Mouse (Mus musculus) adrenal gland (tissue): Measurements from ENCODE around the gene Vps29.

ENCODE experiments used
- intact Hi-C: fragments of 180-260 bp; cut with DNase I; formaldehyde crosslinking; loops from one replicate; pipeline ENCODE4 v1.15.1; 2025

The Vps29 gene

DNA sequence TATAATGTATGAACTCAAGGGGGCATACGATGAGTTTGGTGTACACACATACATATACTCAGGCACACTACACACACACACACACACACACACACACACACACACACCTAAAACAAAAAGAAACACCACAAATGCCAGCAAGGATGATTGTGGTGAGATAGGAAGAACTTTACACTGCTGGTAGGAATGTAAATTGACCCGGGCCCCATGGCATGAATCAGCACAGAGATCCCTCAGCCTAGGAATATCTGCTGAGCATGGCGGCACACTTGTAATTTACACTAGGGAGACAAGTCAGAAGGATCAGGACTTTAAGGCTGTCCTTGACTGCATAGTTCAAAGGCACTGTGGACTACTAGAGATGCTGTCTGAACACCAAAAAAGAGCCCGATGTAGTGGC is 23.9 kb upstream of the Vps29 start:
- intact Hi-C loops: no loop called here

DNA sequence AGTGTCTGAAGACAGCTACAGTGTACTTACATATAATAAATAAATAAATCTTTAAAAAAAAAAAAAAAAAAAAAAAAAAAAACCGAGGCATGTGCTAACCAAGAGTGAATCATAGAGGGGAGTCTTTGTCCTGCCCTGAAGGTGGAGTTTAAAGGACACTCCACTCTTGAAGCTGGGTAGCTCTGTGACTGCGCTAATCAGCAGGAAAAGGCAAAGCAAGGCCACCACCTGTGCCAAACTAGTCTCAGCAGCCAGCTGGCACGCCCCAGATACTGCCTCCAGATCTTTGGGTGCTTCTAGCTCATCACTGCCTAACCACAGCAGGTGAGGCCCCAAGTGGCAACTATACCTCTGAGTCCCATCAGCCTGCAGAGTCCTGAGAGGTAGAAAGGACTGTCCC is 19.5 kb upstream of the Vps29 start:
- intact Hi-C loops: no loop called here

DNA sequence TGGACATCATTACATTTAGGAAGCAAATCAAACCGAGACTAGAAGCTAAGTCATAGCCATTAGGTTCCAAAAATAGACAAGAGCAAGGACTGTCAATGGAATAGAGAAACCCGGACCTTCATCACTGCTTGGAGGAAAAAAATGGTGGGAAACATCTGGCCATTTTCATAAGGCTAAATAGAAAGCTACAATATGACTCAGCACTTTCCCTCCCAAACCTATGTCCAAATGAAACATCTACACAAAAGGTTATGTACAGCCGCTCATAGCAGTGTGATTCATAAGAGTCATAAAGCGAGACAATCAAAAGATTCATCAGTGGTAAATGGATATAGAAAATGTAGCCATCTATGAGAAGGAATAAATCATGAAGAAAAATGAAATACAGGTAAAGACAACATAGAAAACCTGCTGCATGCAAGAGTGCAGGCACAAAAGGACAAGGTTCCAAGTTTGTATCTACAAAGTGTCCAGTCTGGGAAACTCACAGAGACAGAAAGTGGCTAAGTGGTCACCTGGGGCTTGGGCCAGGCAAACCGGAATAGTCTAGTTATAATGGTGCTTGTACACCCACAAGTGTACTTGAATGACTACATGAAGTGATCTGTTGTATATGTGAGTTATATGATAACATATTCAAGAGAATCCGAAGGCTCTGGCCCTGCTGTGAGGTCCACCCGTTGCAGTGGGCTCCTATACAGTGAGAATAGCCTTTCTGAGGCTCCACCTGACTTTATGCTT is 17.4 kb upstream of the Vps29 start:
- intact Hi-C loops: no loop called here

DNA sequence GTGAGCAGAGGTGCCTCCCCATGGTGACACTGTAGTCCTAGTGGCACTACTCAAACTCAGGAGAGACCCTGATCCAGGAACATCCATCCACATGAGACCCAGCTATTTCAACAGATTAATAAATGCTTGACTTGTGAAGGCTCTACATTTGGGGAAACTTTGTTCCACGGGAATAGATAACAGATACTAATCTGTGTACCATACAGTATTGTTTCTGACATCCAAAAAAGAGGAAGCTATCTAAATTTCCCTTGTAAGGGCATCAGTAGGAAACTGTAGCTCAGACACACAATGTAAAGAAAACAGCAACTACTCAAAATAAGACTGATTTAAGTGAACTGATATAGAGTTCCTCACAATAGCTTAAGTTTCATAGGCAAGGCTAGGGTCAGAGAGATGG is 11.3 kb upstream of the Vps29 start:
- intact Hi-C loops: loop anchor here (2.0 to 5.0 kb wide), 2 partner anchors 74 to 226 kb away; no protein-coding TSS in a partner anchor

DNA sequence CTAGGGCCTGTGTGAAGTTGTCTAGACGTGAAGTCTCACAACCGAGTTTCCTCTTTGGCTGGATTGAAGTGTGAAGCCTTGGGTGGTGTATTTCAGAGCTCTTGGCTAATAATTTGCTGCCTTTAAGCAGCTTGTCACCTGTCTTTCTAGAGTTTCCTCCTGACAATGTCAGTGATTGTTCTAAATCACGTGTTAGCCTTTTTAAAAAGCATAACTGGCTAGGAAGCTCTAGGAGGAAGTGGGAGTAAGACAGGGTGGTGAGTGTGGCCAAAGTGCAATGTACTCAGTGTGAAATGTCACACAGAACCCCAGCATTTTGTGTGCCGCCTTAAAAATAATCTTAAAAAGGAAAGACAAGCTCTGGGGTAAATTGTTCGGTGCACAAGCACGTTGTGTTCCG is 10.4 kb upstream of the Vps29 start:
- intact Hi-C loops: loop anchor here (2.0 to 5.0 kb wide), 2 partner anchors 75 to 226 kb away; no protein-coding TSS in a partner anchor

DNA sequence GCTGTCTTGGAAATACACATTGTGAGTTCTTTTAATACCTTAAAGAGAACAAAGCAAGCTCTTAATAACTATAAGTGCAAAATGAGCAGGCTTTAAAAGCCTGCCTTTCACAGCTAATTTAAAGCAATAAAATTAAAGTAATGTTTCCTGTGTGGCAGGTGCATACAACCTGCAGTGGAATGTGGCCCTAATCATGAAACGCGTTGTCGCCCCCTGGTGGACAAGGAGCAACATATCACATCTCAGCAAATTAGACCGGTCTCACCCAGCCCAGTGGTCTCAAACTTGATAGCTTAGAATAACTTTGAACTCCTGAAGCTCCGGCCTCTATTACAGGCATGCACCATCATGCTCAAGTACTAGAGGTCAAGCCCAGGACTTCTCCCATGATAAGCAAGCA is 9.9 kb upstream of the Vps29 start:
- intact Hi-C loops: loop anchor here (5.0 kb wide), 1 partner anchor 227 kb away; no protein-coding TSS in a partner anchor

DNA sequence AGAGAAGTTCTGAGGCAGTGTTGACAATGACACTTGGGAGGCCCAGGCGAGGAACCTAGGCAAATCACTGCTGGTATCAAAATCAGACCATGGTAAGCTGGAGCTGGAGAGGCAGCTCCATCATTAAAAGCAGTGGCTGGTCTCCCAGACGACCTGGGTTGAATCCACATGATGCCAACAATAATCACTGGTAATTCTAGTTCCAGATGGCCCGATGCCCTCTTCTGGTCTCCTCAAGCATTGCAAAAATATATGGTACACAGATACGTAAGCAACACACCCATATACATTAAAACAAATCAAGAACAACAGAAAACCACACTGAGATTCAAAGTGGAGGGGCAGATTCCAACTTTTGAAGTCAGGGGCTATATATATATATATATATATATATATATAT is 8.4 kb upstream of the Vps29 start:
- intact Hi-C loops: no loop called here

DNA sequence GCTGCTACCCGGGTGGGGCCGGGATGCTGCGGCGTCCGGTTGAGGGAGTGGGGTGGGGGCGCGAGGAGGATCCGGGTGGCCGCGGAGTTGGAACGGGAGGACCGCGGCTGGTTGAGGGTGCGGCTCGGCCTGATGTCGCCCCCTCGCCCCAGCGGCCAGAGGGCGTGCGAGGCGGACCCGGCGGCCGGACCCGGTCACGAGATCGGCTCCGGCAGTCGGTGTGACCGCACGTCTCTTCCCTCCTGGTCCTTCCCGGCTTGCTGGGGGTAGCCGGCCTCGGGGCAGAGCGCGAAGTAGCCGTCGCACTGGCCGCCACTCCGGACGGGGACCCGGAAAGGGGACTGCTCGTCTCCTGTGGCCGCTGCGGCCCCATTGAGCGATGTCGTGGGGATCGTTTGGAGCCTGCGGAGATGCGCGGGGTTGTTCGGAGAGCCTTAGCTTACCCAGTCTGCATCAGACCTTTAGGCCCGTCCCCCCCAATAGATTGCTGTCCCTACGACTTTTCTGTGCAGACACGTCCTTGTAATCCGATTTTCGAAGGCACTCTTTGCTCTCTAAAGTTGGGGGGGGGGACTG is 411 bp downstream of the Vps29 start:
- intact Hi-C loops: no loop called here

DNA sequence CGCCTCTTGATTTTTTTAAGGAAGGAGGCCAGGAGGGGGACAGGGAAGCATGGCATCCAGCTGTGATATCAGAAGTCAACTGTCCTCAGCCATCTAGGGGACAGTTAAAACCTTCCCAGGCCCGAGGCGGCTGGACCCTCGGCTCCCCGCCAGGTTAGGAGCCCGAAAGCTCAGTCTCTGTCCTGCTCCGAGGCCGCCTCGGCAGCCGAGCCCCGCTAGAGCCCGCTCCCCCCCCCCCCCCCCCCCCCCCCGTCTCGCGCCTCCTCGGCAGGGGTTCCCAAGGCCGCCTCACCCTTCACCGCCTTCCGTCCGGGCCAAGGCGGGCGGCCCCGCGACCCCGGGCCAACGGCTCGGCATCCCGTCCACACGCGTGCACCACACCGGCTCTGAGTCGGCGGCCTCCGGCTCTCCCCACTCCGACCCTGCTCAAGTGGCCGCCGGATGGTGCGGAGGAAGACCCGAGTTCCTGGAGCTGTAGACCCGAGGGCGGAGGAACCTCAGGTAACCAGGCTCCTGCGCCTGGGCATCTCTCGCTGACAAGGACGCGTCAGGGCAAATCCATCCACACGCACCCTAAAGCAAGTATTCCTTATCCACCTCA is 17.5 kb downstream of the Vps29 start, which contains the start of gene Gpn3:
Gene Gpn3 (plus strand): TSS at position 286 of the 601 bp plus-strand sequence.
- intact Hi-C loops: no loop called here

DNA sequence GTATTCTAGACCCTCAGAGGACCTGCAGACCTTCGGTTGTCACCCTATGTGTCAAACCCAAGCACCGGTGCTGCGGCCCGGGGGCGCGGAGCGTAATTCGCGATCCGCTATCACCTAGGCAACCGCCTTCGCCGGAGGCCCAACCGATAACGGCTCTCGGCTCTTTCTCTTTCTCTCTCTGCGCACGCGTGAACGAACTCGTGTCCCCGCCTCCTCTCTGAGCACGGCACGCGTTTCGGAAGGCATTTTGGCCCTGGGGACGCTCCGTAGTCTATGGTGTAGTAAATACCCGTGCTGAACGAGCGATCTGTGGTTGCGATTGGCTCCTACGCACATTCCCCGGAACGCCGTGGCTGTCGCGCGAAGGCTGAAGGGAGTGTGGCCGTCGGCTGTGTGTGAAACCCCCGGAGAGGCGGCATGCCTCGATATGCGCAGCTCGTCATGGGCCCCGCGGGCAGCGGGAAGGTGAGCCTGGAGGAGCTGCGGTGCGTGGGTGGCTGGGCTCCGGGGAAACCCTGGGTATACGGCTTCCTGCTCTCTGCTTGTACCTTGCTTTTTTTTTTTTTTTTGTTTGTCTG is 18.1 kb downstream of the Vps29 start, which contains the start of gene Fam216a:
Gene Fam216a (minus strand): TSS at position 173 of the 578 bp plus-strand sequence.
- intact Hi-C loops: no loop called here

DNA sequence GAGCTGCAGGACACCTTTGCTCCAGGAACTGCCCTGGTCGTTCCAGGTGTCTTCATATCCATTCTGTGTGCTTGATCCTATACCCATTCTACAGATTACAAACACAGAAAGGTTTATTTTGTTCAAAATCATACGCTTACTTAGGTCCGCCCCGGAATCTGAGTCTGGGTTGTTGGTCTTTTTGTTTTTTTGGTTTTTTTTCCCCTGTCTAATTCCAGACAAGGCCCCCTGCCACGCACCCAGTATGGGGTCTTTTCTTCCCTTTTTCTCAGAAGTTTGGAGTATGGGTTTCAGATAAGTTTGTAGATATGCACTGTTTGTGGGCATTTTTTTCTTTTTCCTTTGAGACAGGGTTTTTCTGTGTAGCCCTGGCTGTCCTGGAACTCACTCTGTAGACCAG is 18.7 kb downstream of the Vps29 start:
- intact Hi-C loops: no loop called here

DNA sequence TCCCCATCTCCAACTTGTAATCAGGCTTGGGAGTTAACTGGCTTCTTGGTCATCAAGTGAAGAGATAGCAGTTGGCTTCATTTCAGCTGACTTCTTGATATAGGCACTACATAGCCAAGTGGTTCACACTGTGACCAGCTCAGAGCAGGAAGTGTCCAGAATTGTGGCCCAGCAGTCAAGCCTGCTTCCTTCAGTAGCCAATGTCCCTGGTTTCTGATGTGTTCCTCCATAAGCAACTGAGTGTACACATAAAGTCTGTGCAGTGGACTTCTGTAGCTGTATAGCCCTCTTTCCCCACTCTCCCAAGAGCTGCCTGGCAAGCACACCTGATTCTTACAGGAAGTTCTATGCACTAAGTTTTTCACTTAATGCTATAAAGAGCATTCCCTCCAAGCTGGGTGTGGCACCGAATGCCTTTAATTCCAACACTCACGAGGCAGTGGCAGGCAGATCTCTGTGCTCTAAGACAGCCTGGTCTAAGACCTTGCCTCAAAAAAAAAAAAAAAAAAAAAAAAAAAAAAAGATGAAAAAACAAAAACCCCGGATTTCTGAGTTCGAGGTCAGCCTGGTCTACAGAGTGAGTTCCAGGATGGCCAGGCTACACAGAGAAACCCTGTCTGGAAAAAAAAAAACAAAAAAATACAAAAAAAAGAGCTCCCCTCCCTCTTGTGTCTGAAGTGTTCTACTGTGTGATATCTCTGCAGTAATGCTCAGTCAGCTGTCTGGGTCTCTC is 23.1 kb downstream of the Vps29 start:
- intact Hi-C loops: no loop called here

DNA sequence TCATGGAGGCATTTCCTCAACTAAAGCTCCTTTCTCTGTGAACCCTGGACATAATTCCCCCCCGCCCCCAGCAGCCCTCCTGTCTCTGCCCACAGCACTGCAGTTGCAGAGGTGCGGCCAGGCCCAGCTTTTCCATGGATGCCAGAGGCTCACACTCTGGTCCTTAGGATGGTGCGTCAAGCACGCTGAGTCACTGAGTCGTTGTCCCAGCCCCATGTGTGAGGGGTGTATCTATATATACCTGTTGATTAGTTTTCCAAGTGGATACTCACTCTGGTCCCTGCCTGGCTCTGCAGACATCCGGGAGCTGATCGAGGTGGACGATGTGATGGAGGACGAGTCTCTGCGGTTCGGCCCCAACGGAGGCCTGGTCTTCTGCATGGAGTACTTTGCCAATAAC is 24.0 kb downstream of the Vps29 start:
- intact Hi-C loops: no loop called here

DNA sequence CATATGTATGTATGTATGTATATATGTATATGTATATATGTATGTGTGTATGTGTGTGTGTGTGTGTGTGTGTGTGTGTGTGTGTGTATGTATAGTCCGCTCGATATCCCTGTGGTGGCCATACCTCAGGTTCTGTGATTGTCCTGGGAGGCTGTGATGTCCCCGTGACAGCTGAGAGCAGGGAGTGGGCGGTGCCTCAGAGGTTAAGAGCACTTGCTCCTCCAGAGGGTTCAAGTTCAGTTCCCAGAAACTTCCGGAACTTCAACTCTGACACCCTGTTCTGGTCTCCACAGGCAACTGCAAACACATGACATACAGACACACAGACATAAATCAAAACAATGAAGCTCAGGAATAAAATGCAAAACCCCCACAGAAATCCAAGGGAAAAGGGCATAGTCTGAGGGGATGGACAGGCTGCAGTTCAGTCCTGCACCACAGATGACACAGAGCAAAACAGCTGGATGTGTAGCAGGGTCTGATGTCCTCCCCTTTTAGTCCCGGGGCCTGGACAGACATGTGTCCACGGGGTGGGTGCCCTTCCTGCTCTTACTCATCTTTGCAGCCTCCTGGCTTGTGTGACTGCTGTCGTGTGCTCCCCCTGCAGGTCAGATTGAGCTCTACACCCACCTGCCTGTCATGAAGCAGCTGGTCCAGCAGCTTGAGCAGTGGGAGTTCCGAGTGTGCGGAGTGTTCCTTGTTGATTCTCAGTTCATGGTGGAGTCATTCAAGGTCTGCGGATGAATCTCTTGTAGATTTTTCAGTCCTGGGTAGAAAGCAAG is 25.4 kb downstream of the Vps29 start:
- intact Hi-C loops: no loop called here

DNA sequence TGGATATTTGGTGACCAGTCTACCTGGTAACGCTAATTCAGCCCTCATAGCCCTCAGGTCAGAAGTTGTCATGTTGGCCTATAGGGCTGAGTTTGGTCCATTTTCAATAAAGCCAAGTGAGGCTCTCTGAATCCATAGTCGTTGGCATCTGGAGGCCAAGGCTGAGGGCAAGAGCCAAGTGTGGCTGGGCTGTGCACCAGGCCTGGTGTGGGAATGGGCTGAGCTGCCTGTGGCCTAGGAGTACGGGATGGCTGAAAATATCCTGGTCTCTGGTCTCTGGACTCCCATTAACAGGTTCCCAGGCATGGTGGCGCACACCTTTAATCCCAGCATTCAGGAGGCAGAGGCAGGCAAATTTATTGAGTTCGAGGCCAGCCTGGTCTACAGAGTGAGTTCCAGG is 35.8 kb downstream of the Vps29 start:
- intact Hi-C loops: loop anchor here (5.0 to 10.0 kb wide), 2 partner anchors 123 to 255 kb away; no protein-coding TSS in a partner anchor

DNA sequence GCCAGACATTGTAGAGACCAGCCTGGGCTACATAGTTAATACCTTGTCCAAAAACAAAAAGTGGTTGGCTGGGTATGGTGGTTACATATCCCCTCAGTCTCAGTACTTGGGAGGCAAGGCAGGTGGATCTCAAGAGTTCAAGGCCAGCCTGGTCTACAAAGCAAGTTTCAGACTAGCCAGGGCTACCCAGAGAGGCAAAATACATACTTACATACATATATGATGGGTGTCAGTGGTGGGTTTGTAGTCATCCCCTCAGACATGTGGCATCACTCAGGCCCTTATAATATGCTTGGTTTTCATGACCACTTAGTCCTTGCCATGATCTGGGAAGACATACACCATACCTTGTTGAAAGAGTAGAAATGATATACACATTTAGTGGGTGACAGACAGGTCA is 36.5 kb downstream of the Vps29 start:
- intact Hi-C loops: loop anchor here (5.0 to 10.0 kb wide), 2 partner anchors 123 to 256 kb away; no protein-coding TSS in a partner anchor

DNA sequence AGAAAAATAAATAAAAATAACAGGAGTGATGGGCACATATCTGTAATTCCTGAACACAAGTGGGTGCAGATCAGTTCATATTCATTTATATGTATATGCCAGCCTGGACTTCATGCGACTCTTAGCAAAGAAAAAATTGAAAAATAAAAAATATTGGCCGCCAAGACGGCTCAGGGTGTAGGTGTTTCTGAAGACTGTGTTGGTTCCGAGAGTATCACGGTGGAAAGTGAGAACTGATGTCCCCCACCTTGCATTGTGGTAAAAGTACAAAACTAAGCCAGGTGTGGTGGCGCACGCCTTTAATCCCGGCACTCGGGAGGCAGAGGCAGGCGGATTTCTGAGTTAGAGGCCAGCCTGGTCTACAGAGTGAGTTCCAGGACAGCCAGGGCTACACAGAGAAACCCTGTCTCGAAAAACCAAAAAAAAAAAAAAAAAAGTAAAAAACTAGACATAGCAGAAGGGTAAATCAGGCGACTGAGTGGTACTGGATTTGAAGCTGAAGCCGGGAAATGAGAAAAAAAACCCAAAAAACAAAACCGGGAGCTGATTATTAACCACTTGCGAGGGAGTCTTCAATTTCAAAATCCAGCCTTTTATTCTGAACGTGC is 37.1 kb downstream of the Vps29 start:
- intact Hi-C loops: loop anchor here (5.0 to 10.0 kb wide), 2 partner anchors 124 to 256 kb away; no protein-coding TSS in a partner anchor

DNA sequence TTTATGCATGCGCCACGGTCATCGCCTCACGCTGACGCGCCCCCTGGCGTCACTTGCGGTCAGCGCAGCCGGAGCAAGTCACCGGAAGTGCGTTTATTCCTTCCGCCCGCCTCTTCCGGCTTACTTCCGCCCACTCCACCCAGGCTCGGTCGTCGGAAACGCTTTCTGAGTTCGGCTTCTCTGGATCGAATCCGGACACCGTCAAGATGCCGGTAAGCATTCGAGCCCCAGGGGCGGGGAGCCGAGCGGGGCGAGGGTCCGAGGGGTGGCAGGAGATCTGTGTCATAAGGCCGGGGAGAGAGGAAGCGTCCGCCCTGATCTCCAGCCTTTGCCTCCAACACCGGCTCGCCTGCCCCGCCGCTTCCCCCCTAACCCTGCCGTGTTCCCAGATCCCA is 37.6 kb downstream of the Vps29 start, which contains the start of gene Arpc3:
Gene Arpc3 (plus strand): TSS at position 93 of the 395 bp plus-strand sequence.
- intact Hi-C loops: loop anchor here (5.0 to 10.0 kb wide), 2 partner anchors 124 to 257 kb away; no protein-coding TSS in a partner anchor

DNA sequence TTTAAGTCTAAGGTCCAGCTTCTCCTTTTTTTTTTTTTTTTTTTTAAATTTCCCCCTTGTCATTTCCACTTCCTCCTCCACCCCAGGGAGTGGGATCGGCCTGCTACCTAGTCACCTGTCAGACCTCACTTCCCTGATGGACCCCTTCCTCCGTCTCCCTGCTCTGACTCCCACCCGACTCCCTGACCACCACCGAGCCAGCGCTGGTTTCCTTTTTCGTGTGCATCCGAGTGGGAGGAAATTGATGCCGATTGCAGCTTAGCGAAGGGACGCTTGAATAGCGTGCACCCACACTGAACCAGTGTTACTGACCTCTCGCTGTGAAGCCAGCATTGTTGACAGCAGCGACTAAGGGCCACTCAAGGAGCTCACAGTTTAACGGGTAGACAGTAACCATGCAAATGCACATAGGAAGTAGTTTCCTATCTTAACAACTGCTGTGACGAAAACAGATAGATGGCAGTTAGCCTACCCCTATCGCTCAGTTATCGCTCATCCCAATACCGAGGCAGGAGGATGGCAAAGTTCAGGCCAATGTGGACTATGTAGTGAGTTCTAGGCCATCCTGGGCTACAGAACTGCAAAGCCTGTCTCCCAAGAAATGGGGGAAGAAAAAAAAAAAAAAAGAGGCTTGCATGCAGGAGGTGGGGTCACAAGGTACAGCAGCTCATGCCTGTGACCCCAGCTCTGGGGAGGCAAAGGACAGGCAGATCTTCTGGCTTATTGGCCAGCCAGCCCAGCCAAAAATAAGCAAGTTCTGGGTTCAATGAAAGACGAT is 38.2 kb downstream of the Vps29 start:
- intact Hi-C loops: loop anchor here (5.0 to 10.0 kb wide), 2 partner anchors 125 to 258 kb away; no protein-coding TSS in a partner anchor
